Mouse (Mus musculus): ENCODE measurements around the gene Cyp26c1. TPM values are rescaled to one million over a fixed set of nuclear protein-coding genes. Genes with fewer than 3 reads are reported as not detected.

Cyp26c1 gene
- polyA plus RNA-seq, 2 experiments = 0.09 to 0.21 TPM

DNA sequence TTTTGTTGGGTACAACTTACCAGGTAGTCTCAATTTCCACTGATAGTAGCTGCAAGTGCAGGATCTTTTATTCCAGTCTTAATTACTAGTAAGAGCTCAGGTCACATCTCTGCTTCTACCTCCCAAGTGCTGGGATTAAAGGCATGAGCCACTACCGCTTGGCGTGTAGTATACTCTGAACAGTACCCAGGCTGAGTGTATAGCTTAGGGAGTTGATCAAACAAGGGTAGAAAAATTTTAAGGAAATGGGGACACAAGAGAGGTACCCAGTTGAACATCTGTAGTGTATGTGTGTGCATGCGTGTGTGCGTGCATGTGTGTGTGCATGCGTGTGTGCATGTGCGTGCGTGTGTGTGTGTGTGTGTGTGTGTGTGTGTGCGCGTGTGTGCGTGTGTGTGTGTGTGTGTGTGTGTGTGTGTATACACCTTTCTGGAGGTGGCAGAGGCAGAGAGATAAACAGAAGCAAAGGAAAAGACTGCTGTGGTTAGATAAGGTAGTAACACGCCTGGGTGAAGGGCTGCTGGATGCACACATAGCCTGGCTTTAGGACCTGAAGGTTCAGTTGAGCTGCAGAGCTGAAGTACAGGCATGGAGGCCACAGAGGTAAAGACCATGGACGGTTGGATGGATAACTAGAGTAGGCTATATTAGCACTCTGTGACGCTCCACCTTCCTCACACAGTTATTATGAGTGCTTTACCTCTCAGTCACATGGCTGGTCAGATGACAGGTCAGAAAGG lies 17.4 kb upstream of the Cyp26c1 start:
- H3K36me3 ChIP-seq (ENCODE audit: control insufficient read depth, insufficient read depth, low read length) = no peaks in the 10 kb centered on the region
- no peak overlapping the region for H3K9ac ChIP-seq (ENCODE audit: low read depth, low read length, severe bottlenecking)
- H3K27ac ChIP-seq (replicated peaks; ENCODE audit: low read depth, low read length) = no peak overlapping the region
- no peaks in the 10 kb centered on the region for H3K9me3 ChIP-seq (ENCODE audit: control insufficient read depth, low read length)
- no peak for ATAC-seq (ENCODE audit: low FRiP score, low read depth)
- H3K4me1 ChIP-seq (ENCODE audit: control insufficient read depth, insufficient read depth, low read length) = no peaks in the 10 kb centered on the region
- 69% methylated on average over 13 of the region's 13 CpGs for WGBS
- H3K4me3 ChIP-seq (replicated peaks; ENCODE audit: low read length) = no peak overlapping the region
- H3K4me2 ChIP-seq (replicated peaks; ENCODE audit: low read depth, low read length, severe bottlenecking) = no peak overlapping the region
- no peak for TF ChIP-seq POLR2A (IDR thresholded peaks at IDR 0.05; ENCODE audit: borderline replicate concordance, extremely low read depth, insufficient read depth, insufficient read length)
- no peaks in the 10 kb centered on the region for H3K27me3 ChIP-seq (ENCODE audit: control insufficient read depth, insufficient read depth, low read length)
- DNase-seq (ENCODE audit: low spot score) = no peak

DNA sequence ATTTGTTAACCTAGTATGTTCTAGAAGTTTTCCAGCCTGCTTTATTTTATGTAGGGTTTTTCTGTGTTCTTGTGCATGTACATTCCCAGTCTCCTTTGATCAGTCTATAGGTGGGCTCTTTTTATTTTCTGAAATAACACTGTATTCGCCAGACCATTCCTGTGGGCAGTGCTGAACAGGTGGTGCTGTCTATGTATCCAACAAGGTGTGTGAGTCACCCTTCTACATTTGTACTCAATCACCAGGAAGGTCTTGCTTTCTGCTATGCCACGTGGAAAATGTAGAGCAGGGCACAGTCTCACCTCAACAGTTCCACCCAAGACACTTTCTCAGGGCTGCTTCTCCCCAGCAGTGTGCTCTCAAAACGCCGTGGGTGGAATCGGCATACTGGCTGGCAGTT lies 16.7 kb upstream of the Cyp26c1 start:
- ATAC-seq (ENCODE audit: low FRiP score, low read depth) (no peak), DNase-seq (ENCODE audit: low spot score) (no peak)
- H3K4me3 ChIP-seq (replicated peaks; ENCODE audit: low read length) = no peak overlapping the region
- no peaks in the 10 kb centered on the region for H3K4me1 ChIP-seq (ENCODE audit: control insufficient read depth, insufficient read depth, low read length)
- H3K27ac ChIP-seq (replicated peaks; ENCODE audit: low read depth, low read length) = no peak overlapping the region
- no peaks in the 10 kb centered on the region for H3K36me3 ChIP-seq (ENCODE audit: control insufficient read depth, insufficient read depth, low read length)
- no peaks in the 10 kb centered on the region for H3K27me3 ChIP-seq (ENCODE audit: control insufficient read depth, insufficient read depth, low read length)
- H3K9me3 ChIP-seq (ENCODE audit: control insufficient read depth, low read length) = no peaks in the 10 kb centered on the region
- no peak overlapping the region for H3K9ac ChIP-seq (ENCODE audit: low read depth, low read length, severe bottlenecking)
- no peak overlapping the region for H3K4me2 ChIP-seq (replicated peaks; ENCODE audit: low read depth, low read length, severe bottlenecking)
- WGBS = 89% methylated on average over 5 of the region's 5 CpGs
- TF ChIP-seq POLR2A (IDR thresholded peaks at IDR 0.05; ENCODE audit: borderline replicate concordance, extremely low read depth, insufficient read depth, insufficient read length) = no peak

DNA sequence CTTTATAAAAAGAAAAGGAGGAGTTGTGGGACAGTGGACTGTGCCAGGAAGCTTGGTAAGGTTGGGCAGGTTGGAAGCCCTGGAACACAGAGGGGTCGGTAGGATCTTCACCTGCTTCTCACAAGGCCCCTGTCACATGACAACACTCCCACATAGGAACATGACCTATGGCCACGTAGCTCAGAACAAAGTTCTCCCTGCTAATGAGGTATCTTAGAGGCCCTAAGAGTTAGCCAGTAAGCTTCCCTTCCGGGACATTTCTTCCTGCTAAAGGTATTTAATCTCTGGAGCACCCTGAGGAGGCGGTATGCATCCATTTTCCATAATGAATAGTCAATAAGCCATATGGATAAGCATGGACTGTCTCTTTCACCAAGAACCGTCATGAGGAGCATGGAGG lies 15.9 kb upstream of the Cyp26c1 start:
- Histone ChIP-seq H3K27me3 (ENCODE audit: control insufficient read depth, insufficient read depth, low read length) (no peaks in the 10 kb centered on the region), H3K27ac (replicated peaks; ENCODE audit: low read depth, low read length) (no peak overlapping the region), H3K36me3 (ENCODE audit: control insufficient read depth, insufficient read depth, low read length) (no peaks in the 10 kb centered on the region), H3K4me2 (replicated peaks; ENCODE audit: low read depth, low read length, severe bottlenecking) (no peak overlapping the region), H3K4me3 (replicated peaks; ENCODE audit: low read length) (no peak overlapping the region), H3K9ac (ENCODE audit: low read depth, low read length, severe bottlenecking) (no peak overlapping the region), H3K9me3 (ENCODE audit: control insufficient read depth, low read length) (no peaks in the 10 kb centered on the region), H3K4me1 (ENCODE audit: control insufficient read depth, insufficient read depth, low read length) (no peaks in the 10 kb centered on the region)
- ATAC-seq (ENCODE audit: low FRiP score, low read depth) (no peak), DNase-seq (ENCODE audit: low spot score) (no peak)
- 79% methylated on average over 5 of the region's 5 CpGs for WGBS
- TF ChIP-seq POLR2A (IDR thresholded peaks at IDR 0.05; ENCODE audit: borderline replicate concordance, extremely low read depth, insufficient read depth, insufficient read length) = no peak

DNA sequence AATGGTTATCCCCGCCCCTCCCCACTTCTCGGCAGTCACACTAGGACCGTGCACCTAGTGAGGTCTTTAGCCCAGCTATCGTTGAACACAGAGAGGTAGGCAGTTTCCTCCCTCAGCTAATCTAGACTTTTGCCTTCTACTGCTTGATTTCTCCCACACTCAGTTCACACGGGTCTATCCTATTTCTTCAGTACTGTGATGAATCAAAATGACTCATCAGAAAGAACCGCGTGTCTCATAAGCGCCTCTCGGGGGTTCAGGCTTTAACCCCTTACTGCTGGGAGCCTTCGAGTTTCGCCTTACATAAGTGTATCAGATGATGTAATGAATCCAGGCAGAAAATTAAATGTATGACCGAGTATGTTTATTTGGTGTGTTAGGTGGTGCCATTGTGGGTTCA lies 12.0 kb upstream of the Cyp26c1 start:
- no peak overlapping the region for H3K27ac ChIP-seq (replicated peaks; ENCODE audit: low read depth, low read length)
- 65% methylated on average over 12 of the region's 12 CpGs for WGBS
- DNase-seq (ENCODE audit: low spot score) = no peak
- H3K9ac ChIP-seq (ENCODE audit: low read depth, low read length, severe bottlenecking) = no peak overlapping the region
- no peak for ATAC-seq (ENCODE audit: low FRiP score, low read depth)
- H3K27me3 ChIP-seq (ENCODE audit: control insufficient read depth, insufficient read depth, low read length) = no peaks in the 10 kb centered on the region
- no peaks in the 10 kb centered on the region for H3K36me3 ChIP-seq (ENCODE audit: control insufficient read depth, insufficient read depth, low read length)
- no peak overlapping the region for H3K4me3 ChIP-seq (replicated peaks; ENCODE audit: low read length)
- H3K4me2 ChIP-seq (replicated peaks; ENCODE audit: low read depth, low read length, severe bottlenecking) = no peak overlapping the region
- no peaks in the 10 kb centered on the region for H3K4me1 ChIP-seq (ENCODE audit: control insufficient read depth, insufficient read depth, low read length)
- no peaks in the 10 kb centered on the region for H3K9me3 ChIP-seq (ENCODE audit: control insufficient read depth, low read length)
- no peak for TF ChIP-seq POLR2A (IDR thresholded peaks at IDR 0.05; ENCODE audit: borderline replicate concordance, extremely low read depth, insufficient read depth, insufficient read length)

DNA sequence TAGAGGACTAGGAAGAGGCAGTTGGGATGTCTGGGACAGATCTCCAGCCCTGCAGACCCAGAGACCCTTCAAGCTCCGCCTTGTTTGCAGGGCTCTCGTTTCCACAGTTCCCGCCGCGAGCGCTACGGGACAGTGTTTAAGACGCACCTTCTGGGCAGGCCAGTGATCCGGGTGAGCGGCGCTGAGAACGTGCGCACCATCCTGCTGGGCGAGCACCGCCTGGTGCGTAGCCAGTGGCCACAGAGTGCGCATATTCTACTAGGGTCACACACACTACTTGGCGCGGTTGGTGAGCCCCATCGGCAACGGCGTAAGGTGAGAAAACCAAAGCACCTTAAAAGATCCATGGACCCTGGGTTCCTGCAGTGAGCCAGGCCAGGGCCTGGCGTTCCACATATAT lies 966 bp downstream of the Cyp26c1 start:
- DNase-seq (ENCODE audit: low spot score) (no peak), ATAC-seq (ENCODE audit: low FRiP score, low read depth) (no peak)
- Histone ChIP-seq H3K4me3 (replicated peaks; ENCODE audit: low read length) (no peak overlapping the region), H3K4me1 (ENCODE audit: control insufficient read depth, insufficient read depth, low read length) (peaks cover 8% of the 10 kb centered on the region; the same call in 1 of the 2 replicates), H3K9me3 (ENCODE audit: control insufficient read depth, low read length) (no peaks in the 10 kb centered on the region), H3K27me3 (ENCODE audit: control insufficient read depth, insufficient read depth, low read length) (peaks cover 94% of the 10 kb centered on the region), H3K9ac (ENCODE audit: low read depth, low read length, severe bottlenecking) (no peak overlapping the region), H3K27ac (replicated peaks; ENCODE audit: low read depth, low read length) (no peak overlapping the region), H3K36me3 (ENCODE audit: control insufficient read depth, insufficient read depth, low read length) (no peaks in the 10 kb centered on the region), H3K4me2 (replicated peaks; ENCODE audit: low read depth, low read length, severe bottlenecking) (no peak overlapping the region; the same call in 1 of the 2 replicates)
- WGBS = 5% methylated on average over 23 of the region's 23 CpGs
- TF ChIP-seq POLR2A (IDR thresholded peaks at IDR 0.05; ENCODE audit: borderline replicate concordance, extremely low read depth, insufficient read depth, insufficient read length) = no peak

Data from limb, embryonic 14.5 days (tissue).